Mouse (Mus musculus): Measurements from ENCODE around the gene Apoh. TPM values are rescaled to one million over a fixed set of nuclear protein-coding genes. Genes with fewer than 3 reads are reported as not detected.

Apoh gene
- polyA plus RNA-seq, 1 experiment from 2014 or later, result 36.7 TPM

DNA sequence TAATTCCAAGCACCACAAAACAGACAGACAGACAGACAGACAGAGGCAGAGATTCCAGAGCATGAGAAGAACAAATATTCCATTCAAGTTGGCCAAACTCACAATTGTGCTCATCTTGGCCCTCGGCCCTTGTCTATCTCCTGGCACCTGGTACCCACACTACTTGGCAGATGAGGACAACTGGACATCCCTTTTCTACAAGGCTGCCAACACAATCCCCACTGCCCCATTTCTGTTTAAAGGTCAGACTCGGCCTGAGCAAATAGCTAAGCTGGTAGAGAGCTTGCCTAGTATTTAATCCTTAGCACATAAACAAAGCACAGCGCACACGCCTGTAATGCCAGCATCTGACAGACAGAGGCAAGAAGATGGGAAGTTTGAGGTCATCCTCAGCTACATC lies 7.6 kb upstream of the Apoh start:
- ATAC-seq, result no peak
- Histone ChIP-seq H3K9me3 (replicated peaks) (no peaks in the 10 kb centered on the region), H3K27ac (no peak overlapping the region), H3K27me3 (replicated peaks) (no peaks in the 10 kb centered on the region), H3K36me3 (no peaks in the 10 kb centered on the region), H3K9ac (no peak overlapping the region), H3K4me2 (no peak overlapping the region), H3K4me3 (no peak overlapping the region), H3K4me1 (no peaks in the 10 kb centered on the region)
- WGBS (ENCODE audit: insufficient replicate concordance), result 73% methylated on average over 4 of the region's 4 CpGs

DNA sequence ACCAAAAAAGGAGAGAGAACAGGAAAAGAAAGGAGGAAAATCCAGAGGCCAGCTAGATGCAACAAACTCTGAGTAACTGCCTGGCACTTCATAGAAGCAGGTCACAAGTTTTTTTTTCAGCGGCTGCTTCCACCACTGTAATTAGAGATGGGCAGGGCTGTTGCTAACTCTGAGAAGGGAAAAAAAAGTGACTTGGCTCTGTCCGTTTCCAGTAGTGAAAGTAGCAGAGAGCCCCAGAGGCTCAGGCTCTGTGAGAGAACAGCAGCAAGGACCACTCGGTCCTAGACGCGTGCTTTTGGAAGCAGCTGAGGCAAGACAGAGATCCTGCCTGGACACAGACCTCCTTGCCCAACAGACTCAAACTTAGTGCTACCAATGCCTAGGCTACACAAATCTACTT lies 6.7 kb upstream of the Apoh start:
- H3K9me3 ChIP-seq (replicated peaks), result no peaks in the 10 kb centered on the region
- no peak overlapping the region for H3K4me2 ChIP-seq
- no peaks in the 10 kb centered on the region for H3K36me3 ChIP-seq
- peaks cover 5% of the 10 kb centered on the region; the same call in 1 of the 2 replicates for H3K4me1 ChIP-seq
- peaks cover under 1% of the 10 kb centered on the region; the same call in 1 of the 2 replicates for H3K27me3 ChIP-seq (replicated peaks)
- H3K9ac ChIP-seq, result no peak overlapping the region
- 61% methylated on average over 5 of the region's 5 CpGs for WGBS (ENCODE audit: insufficient replicate concordance)
- ATAC-seq, result no peak
- no peak overlapping the region for H3K4me3 ChIP-seq
- H3K27ac ChIP-seq, result no peak overlapping the region

DNA sequence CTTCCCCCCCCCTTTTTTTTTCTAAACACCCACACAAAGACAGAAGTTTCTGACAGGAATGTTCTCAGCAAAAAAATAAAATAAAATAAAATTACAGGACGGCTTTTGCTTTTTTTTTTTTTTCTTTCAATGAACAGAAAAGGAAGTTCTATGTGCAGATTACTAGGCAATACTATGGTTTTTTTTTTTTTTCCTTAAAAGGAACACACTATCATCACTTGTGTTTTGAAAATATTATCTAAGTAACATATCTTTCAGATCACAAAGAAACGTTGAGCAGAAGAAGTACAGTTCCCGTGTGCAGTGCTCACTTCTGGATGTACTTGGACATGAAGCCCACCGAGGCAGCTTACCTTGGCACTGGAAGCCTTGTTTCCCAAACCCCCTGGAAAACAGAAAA lies 2.9 kb upstream of the Apoh start:
- no peak overlapping the region for H3K4me3 ChIP-seq
- peaks cover 32% of the 10 kb centered on the region for H3K4me1 ChIP-seq
- H3K27me3 ChIP-seq (replicated peaks), result peaks cover 39% of the 10 kb centered on the region
- H3K27ac ChIP-seq, result no peak overlapping the region
- H3K9ac ChIP-seq, result no peak overlapping the region
- ATAC-seq, result no peak
- 60% methylated on average over 4 of the region's 4 CpGs for WGBS (ENCODE audit: insufficient replicate concordance)
- no peak overlapping the region for H3K4me2 ChIP-seq
- no peaks in the 10 kb centered on the region for H3K36me3 ChIP-seq
- no peaks in the 10 kb centered on the region for H3K9me3 ChIP-seq (replicated peaks)

DNA sequence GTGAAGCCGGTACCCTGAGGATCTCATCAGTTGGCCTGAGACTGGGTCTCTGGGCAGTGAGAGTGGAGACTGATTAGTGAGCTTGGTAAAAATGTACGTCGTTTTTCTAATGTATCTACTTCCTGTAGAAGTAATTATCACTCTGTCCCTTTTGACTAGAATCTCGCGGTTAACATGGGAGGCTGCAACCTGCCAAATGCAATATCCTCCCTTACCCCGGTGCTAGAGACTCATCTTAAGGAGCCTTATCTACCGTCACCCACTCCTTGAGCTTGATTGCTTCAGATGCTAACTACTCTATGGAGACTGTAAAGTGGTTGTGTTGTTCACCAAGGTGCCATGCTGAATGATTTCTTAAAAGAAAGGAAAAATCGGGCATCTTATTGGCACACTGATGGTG lies 1.4 kb upstream of the Apoh start:
- Histone ChIP-seq H3K9ac (no peak overlapping the region), H3K4me1 (peaks cover 32% of the 10 kb centered on the region), H3K4me2 (peak overlapping the region; percentile 98), H3K9me3 (replicated peaks) (no peaks in the 10 kb centered on the region), H3K36me3 (no peaks in the 10 kb centered on the region), H3K27ac (no peak overlapping the region), H3K27me3 (replicated peaks) (peaks cover 49% of the 10 kb centered on the region), H3K4me3 (peak overlapping the region; percentile 77)
- 10% methylated on average over 8 of the region's 8 CpGs for WGBS (ENCODE audit: insufficient replicate concordance)
- ATAC-seq, result no peak

DNA sequence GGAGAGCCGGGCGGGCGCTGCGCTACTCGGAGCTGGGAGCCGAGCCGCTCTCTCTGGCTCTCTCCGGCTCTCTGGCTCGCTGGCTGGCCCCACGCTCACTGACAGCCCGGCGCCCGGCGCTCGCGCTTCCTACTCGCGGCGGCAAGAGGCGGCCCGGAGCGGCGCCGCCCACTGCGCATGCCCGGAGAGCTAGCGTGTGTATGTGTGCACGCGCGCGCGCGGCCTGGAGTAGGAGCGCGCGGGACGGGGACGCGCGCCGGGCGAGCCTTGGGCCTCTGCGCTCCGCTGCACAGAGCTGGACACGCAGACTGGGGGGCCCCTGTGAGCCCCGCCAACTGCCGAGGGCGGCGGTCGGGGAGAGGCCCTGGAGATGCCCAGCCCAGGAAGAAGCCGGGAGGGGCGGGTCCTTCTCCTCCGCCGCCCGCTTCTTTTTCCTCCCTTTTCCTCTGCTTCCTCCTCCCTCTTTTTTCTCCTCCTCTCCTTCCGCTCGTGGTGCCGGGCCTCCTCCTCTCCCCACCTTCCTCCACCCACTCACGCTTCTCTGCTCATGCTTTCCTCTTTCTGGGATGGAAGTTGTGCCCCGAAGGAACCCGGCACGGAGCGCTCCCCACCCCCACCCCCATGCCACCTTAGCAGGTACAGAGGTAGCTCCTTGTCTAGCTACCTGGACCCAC lies 772 bp downstream of the Apoh start, which contains the start of gene Prkca:
Gene Prkca (minus strand): TSS at position 140 of the 674 bp plus-strand sequence.
- peak within 1 kb of the TSS; percentile 98 for H3K4me2 ChIP-seq
- H3K4me1 ChIP-seq, result peaks cover 32% of the 10 kb centered on the region
- H3K4me3 ChIP-seq, result peak within 1 kb of the TSS; percentile 77
- no peaks in the 10 kb centered on the region for H3K36me3 ChIP-seq
- H3K27me3 ChIP-seq (replicated peaks), result peaks cover 60% of the 10 kb centered on the region
- H3K9me3 ChIP-seq (replicated peaks), result no peaks in the 10 kb centered on the region
- under 1% methylated on average over 45 of the region's 63 CpGs for WGBS (ENCODE audit: insufficient replicate concordance)
- peak; percentile 95 for ATAC-seq
- H3K27ac ChIP-seq, result peak within 1 kb of the TSS; percentile 73
- peak within 1 kb of the TSS; percentile 76 for H3K9ac ChIP-seq

DNA sequence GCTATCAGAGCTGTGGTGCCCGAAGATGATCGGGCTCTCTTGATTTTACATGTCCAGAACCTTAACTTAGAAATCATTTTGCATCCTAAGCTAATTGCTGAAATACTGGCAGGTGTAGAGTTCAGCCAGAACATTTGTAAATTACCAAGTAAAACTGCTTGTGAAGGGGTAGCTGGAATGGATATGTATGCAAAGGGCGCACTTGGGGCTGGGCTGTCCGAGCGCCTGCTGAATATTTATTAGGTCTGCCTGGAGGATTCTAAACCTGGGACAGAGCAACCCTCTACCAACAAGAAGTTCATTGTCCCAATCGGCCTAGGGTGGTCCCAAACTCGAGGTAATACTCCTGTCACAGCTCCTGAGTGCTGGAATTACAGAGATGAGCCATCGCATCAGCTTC lies 1.6 kb downstream of the Apoh start:
- Histone ChIP-seq H3K36me3 (no peaks in the 10 kb centered on the region), H3K9me3 (replicated peaks) (no peaks in the 10 kb centered on the region), H3K27ac (no peak overlapping the region), H3K4me1 (peaks cover 32% of the 10 kb centered on the region), H3K27me3 (replicated peaks) (peaks cover 60% of the 10 kb centered on the region), H3K4me3 (peak overlapping the region; percentile 77), H3K4me2 (peak overlapping the region; percentile 98), H3K9ac (no peak overlapping the region)
- ATAC-seq, result no peak
- WGBS (ENCODE audit: insufficient replicate concordance), result 70% methylated on average over 8 of the region's 8 CpGs

DNA sequence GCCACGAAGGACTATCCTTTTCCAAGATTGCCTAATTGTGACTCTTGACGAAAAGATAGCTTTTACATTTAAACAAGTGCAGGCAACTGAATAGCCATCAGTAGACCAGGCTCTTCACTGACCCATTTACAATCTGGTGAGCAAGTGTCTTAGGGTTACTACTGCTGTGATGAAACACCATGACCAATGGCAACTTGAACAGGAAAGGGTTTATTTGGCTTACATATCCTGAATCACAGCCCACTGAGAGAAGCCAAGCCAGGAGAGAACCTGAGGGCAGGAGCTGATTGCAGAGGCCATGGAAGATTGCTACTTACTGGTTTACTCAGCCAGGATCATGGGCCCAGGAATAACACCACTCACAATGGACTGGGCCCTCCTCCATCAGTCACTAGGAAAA lies 2.2 kb downstream of the Apoh start:
- no peak overlapping the region for H3K9ac ChIP-seq
- 73% methylated on average over 2 of the region's 2 CpGs for WGBS (ENCODE audit: insufficient replicate concordance)
- ATAC-seq, result no peak
- H3K4me2 ChIP-seq, result no peak overlapping the region
- peaks cover 60% of the 10 kb centered on the region for H3K27me3 ChIP-seq (replicated peaks)
- H3K9me3 ChIP-seq (replicated peaks), result no peaks in the 10 kb centered on the region
- no peak overlapping the region for H3K27ac ChIP-seq
- H3K4me3 ChIP-seq, result no peak overlapping the region
- peaks cover 32% of the 10 kb centered on the region for H3K4me1 ChIP-seq
- no peaks in the 10 kb centered on the region for H3K36me3 ChIP-seq

DNA sequence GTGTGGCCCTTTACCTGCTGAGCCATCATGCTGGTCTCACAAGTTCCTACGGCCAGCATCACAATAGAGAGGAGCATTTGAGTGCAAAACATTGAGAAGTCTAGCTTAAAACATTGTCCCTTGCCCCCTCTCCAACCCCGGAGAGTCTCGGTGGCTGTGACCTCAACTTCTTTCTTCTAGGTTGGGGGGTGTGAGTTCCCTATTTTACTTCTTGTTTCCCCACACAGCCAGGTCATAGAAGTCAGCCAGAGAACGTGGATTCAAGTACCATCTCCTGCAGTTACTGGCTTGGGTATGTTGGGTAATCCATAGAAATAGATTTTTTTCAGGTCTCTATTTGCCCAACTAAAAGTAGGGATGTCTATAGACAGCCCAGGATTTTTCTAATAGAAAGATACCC lies 7.6 kb downstream of the Apoh start:
- H3K36me3 ChIP-seq, result no peaks in the 10 kb centered on the region
- H3K4me1 ChIP-seq, result no peaks in the 10 kb centered on the region
- no peak overlapping the region for H3K4me2 ChIP-seq
- no peak overlapping the region for H3K4me3 ChIP-seq
- 33% methylated on average over 4 of the region's 4 CpGs for WGBS (ENCODE audit: insufficient replicate concordance)
- no peak overlapping the region for H3K9ac ChIP-seq
- peaks cover 17% of the 10 kb centered on the region for H3K27me3 ChIP-seq (replicated peaks)
- no peak overlapping the region for H3K27ac ChIP-seq
- H3K9me3 ChIP-seq (replicated peaks), result no peaks in the 10 kb centered on the region
- no peak for ATAC-seq

DNA sequence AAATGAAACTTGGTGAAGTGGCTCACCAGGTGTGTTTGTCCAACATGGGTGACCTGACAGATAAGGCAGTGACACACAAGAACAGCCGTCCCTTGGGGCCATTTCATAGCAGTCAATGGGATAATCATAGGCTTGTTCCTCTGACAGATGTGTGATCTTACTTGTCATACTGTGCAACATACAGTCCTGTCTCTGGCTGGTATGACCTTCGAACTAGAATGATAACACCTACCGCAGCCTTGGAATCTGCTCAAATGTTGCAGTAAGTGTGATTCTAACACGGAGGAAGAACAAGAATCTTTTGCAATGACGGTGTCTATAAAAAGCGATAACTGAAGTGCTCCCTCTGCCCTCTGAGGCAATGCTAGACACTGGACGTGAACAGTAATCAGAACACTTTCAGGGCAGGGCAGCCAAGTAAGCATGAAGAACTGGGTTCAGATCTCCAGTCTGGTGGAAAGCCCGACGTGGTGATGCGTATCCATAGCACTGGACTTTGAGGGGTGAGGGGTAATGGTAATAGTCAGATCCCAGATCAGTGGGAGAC lies 9.8 kb downstream of the Apoh start:
- Histone ChIP-seq H3K4me1 (no peaks in the 10 kb centered on the region), H3K4me3 (no peak overlapping the region), H3K9ac (no peak overlapping the region), H3K4me2 (no peak overlapping the region), H3K36me3 (no peaks in the 10 kb centered on the region), H3K27ac (no peak overlapping the region), H3K9me3 (replicated peaks) (no peaks in the 10 kb centered on the region), H3K27me3 (replicated peaks) (peaks cover 4% of the 10 kb centered on the region; the same call in 1 of the 2 replicates)
- ATAC-seq, result no peak
- 72% methylated on average over 10 of the region's 10 CpGs for WGBS (ENCODE audit: insufficient replicate concordance)

DNA sequence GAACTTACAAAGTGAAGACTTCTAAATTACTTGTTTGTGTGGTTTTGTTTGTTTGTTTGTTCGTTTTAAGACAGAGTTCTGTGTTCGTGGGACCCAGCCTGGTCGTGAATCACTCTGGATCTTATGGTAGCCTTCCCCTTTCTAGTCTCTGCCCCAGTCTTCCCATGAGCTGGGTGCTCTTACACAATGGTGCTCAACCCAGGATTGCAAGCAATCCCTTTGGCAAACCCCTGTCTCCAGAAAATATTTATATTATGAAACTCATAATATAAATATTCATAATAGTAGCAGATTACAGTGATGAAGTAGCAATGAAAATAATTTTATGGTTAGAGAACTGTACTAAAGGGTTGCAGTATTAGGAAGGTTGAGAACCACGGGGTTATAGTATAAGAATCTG lies 12.9 kb downstream of the Apoh start:
- H3K9me3 ChIP-seq (replicated peaks), result no peaks in the 10 kb centered on the region
- H3K4me2 ChIP-seq, result no peak overlapping the region
- 0 out of 2 replicates have a peak, but pooled peaks cover 5% of the 10 kb centered on the region for H3K27me3 ChIP-seq (replicated peaks)
- ATAC-seq, result no peak
- H3K27ac ChIP-seq, result no peak overlapping the region
- H3K9ac ChIP-seq, result no peak overlapping the region
- H3K4me3 ChIP-seq, result no peak overlapping the region
- peaks cover 14% of the 10 kb centered on the region for H3K4me1 ChIP-seq
- no peaks in the 10 kb centered on the region for H3K36me3 ChIP-seq
- 53% methylated on average over 4 of the region's 4 CpGs for WGBS (ENCODE audit: insufficient replicate concordance)

DNA sequence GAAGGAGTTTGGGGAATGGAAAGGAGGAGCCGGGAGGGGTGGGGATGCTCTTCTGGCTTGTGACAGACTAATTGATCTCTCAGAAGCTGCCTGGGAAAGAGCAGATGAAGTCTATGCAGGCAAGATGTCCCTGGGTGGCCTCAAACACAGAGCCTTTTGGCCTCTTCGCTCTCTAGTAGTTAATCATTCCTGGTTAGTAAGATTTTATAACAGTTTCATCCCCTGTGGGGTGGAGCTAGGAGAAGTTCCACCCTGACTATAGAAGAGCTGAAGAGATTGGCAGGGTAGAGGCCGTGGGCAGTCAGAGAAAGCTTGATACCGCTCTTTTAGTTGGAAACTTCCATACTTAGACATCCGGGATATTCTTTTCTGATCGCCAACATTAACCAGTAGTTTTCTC lies 15.8 kb downstream of the Apoh start:
- 67% methylated on average over 6 of the region's 6 CpGs for WGBS (ENCODE audit: insufficient replicate concordance)
- Histone ChIP-seq H3K4me2 (no peak overlapping the region), H3K9me3 (replicated peaks) (no peaks in the 10 kb centered on the region), H3K27ac (no peak overlapping the region), H3K27me3 (replicated peaks) (peaks cover 11% of the 10 kb centered on the region; the same call in 1 of the 2 replicates), H3K4me1 (peaks cover 15% of the 10 kb centered on the region), H3K9ac (no peak overlapping the region), H3K36me3 (no peaks in the 10 kb centered on the region), H3K4me3 (no peak overlapping the region)
- ATAC-seq, result no peak

DNA sequence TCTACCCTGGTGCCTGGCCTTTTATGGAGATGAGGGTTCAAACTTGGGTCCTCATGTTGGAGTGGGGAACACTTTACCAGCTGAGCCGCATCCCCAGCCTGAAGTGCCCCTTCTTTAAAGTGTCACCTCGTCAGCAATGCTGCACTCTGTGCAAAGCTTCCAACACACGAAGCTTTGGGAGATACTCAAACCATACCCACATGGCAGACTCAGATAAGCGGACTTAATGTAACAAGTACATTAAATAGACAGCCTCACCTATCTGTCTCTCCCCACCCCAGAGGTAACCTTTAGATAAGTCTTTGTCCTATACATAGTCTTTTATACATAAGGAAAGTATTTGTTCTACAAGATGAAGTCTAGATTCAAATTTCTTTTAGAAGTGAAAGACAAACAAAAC lies 17.8 kb downstream of the Apoh start:
- Histone ChIP-seq H3K4me2 (peak overlapping the region; percentile 15; the same call in 1 of the 2 replicates), H3K36me3 (no peaks in the 10 kb centered on the region), H3K27me3 (replicated peaks) (peaks cover 30% of the 10 kb centered on the region; the same call in 1 of the 2 replicates), H3K4me1 (peaks cover 21% of the 10 kb centered on the region), H3K4me3 (no peak overlapping the region), H3K9me3 (replicated peaks) (no peaks in the 10 kb centered on the region), H3K9ac (no peak overlapping the region), H3K27ac (no peak overlapping the region)
- peak; percentile 72 for ATAC-seq
- 27% methylated on average over 4 of the region's 4 CpGs for WGBS (ENCODE audit: insufficient replicate concordance)

All from liver, embryonic 12.5 days (tissue).